Mouse (Mus musculus) adrenal gland, postnatal 14 days (tissue): ENCODE measurements around the gene Lima1. TPM values are rescaled to one million over a fixed set of nuclear protein-coding genes. Genes with fewer than 3 reads are reported as not detected.

Experiments
- DNase-seq: peaks from one replicate; pipeline ENCODE4 v3.0.0; 2021; ENCODE audit warnings: mixed read lengths
- total RNA-seq: library from RNA; stranded (reverse); gene quantifications from 2 replicates; pipeline ENCODE4 v1.2.3, GENCODE M21; 2021

Lima1 gene
- total RNA-seq, 1 experiment from 2014 or later: 37.4 TPM

- peak; percentile 99 for DNase-seq
Observed at GRCm38 (mm10) chr15:99735631-99736030, 139.6 kb downstream of the Lima1 start.

DNA sequence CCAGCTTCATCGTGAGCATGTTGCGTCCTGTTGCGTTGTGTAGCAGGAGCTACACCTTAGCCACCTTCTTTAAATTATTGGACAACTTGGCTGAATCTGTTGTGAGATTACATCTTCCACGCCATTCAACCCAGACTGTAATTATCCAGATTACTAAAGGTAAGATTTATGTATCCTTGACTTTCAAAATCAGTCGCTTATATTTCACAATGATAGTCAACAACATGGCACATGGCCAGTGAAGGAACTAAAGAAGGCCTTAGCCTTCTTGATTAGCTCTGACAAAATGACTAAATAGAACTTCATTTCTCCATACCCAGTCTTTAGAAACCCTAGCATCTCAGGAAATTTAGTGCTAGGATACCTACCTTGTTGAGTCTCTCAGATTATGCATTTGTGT lies 142.1 kb downstream of the Lima1 start:
- peak; percentile 55 for DNase-seq

- DNase-seq: no peak
Observed at GRCm38 (mm10) chr15:99731678-99732077, 143.6 kb downstream of the Lima1 start.

DNA sequence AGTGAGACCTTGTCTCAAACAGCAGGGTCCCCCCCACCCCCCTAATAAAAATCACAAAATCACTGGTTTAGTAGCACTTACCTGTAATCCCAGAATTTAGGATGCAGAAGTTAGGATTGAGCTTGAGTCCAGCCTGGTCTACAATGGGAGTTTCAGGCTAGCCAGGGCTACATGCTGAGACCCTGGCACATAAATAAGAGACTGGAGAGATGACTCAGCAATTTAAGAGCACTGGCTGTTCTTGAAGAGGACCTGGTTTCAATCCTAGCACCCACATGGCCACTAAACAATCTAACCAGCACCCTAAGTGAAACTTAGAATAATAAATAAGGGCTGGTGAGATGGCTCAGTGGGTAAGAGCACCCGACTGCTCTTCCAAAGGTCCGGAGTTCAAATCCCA lies 144.1 kb downstream of the Lima1 start:
- no peak for DNase-seq

DNA sequence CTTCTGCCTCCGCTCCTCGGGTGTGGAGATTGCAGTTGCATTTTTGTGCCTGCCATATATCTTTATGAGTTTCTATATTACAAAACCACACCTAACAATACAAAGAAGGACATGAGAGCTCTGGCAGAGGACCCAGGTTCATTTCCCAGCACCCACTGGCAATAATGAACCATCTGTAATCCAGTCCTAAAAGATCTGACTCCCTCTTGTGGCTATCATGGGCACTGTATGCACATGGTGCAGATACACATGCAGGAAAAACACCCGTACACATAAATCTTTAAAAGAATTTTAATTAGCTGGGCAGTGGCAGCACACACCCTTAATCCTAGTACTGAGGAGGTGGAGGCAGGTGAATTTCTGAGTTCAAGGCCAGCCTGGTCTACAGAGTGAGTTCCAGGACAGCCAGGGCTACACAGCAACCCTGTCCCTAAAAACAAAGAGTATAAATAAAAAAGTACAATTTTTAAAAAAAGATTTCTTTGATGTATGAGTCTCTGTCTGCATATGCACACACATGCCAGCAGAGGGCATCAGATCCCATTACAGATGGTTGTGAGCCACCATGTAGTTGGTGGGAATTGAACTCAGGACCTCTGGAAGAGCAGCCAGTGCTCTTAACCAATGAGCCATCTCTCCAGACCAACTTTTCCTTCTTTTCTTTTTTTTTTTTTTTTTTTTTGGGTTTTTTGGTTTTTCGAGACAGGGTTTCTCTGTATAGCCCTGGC lies 146.0 kb downstream of the Lima1 start:
- no peak for DNase-seq

Other genes starting within 250 kb of the Lima1 start
- 25.3 and 28.5 TPM in 2 replicates for gene Racgap1, start 223.8 kb downstream of the Lima1 start, total RNA-seq
- 0.70 and 0.75 TPM in 2 replicates for gene Asic1, start 205.1 kb downstream of the Lima1 start, total RNA-seq
- 40.0 and 57.6 TPM in 2 replicates for gene Smarcd1, start 173.3 kb downstream of the Lima1 start, total RNA-seq
- gene Gm17349, start 170.0 kb downstream of the Lima1 start, total RNA-seq: 17.6 and 18.1 TPM in 2 replicates
- gene Gpd1, start 157.9 kb downstream of the Lima1 start, total RNA-seq: 1,539 and 1,562 TPM in 2 replicates
- gene Cox14, start 149.8 kb downstream of the Lima1 start, total RNA-seq: 177 and 199 TPM in 2 replicates
- gene Cers5, start 102.6 kb downstream of the Lima1 start, total RNA-seq: 40.9 and 42.7 TPM in 2 replicates
- gene Fam186a, start 91.6 kb upstream of the Lima1 start, total RNA-seq: 0.04 and 0.07 TPM in 2 replicates
- gene Larp4, start 94.6 kb upstream of the Lima1 start, total RNA-seq: 87.7 and 94.9 TPM in 2 replicates
- gene Dip2b, start 163.2 kb upstream of the Lima1 start, total RNA-seq: 18.5 and 22.3 TPM in 2 replicates